Mouse (Mus musculus): ENCODE measurements at regions not wholly inside any gene's neighbourhood (a gene's known extent, or its start where the extent isn't known, plus 50 kb on each side); places are given as distances from the start of the nearest gene placed in this dataset.
A peak's percentile ranks its signal among the peaks of the same experiment; 100 is the strongest.
"Not testable (repeated sequence)": the region's sequence is repeated elsewhere in the genome, so short reads cannot be mapped to it uniquely, and the experiment has no call there.

GRCm38 (mm10) chr1:81652990-81653717 lies 576.4 kb downstream of the Nyap2 start:
- no peak for DNase-seq

GRCm38 (mm10) chr1:81661245-81661644 lies 571.7 kb upstream of the Gm9747 start:
- DNase-seq, result no peak

- DNase-seq, result no peak
Observed at GRCm38 (mm10) chr1:81671142-81671541, 561.8 kb upstream of the Gm9747 start.

- DNase-seq, result no peak
Observed at GRCm38 (mm10) chr1:81671725-81672124, 561.2 kb upstream of the Gm9747 start.

- DNase-seq, result no peak
Observed at GRCm38 (mm10) chr1:81675576-81676342, 557.2 kb upstream of the Gm9747 start.

GRCm38 (mm10) chr1:81677768-81678400 lies 555.0 kb upstream of the Gm9747 start:
- no peak for DNase-seq

GRCm38 (mm10) chr1:81696129-81696528 lies 536.8 kb upstream of the Gm9747 start:
- DNase-seq, result no peak

GRCm38 (mm10) chr1:81709169-81709568 lies 523.7 kb upstream of the Gm9747 start:
- no peak for DNase-seq

GRCm38 (mm10) chr1:81717091-81717490 lies 515.8 kb upstream of the Gm9747 start:
- no peak for DNase-seq

- no peak for DNase-seq
Observed at GRCm38 (mm10) chr1:81718233-81718632, 514.7 kb upstream of the Gm9747 start.

GRCm38 (mm10) chr1:81724859-81725258 lies 508.1 kb upstream of the Gm9747 start:
- no peak for DNase-seq

- no peak for DNase-seq
Observed at GRCm38 (mm10) chr1:81726268-81727132, 506.4 kb upstream of the Gm9747 start.

- DNase-seq, result no peak
Observed at GRCm38 (mm10) chr1:81737111-81737833, 495.6 kb upstream of the Gm9747 start.

- DNase-seq, result no peak
Observed at GRCm38 (mm10) chr1:81738384-81738783, 494.5 kb upstream of the Gm9747 start.

- no peak for DNase-seq
Observed at GRCm38 (mm10) chr1:81739392-81739791, 493.5 kb upstream of the Gm9747 start.

GRCm38 (mm10) chr1:81739981-81740380 lies 492.9 kb upstream of the Gm9747 start:
- DNase-seq, result peak; percentile 7

- DNase-seq, result not testable (repeated sequence)
Observed at GRCm38 (mm10) chr1:81741882-81742281, 491.0 kb upstream of the Gm9747 start.

- peak; percentile 28 for DNase-seq
Observed at GRCm38 (mm10) chr1:81744524-81744923, 488.4 kb upstream of the Gm9747 start.

GRCm38 (mm10) chr1:81745024-81745960 lies 487.6 kb upstream of the Gm9747 start:
- no peak for DNase-seq

- no peak for DNase-seq
Observed at GRCm38 (mm10) chr1:81746013-81746412, 486.9 kb upstream of the Gm9747 start.

GRCm38 (mm10) chr1:81747025-81747424 lies 485.9 kb upstream of the Gm9747 start:
- no peak for DNase-seq

Measured in right cerebral cortex, postnatal 14 days (tissue).